ENCODE assay signal across 8 mouse cellular contexts in the genomic region with DNA sequence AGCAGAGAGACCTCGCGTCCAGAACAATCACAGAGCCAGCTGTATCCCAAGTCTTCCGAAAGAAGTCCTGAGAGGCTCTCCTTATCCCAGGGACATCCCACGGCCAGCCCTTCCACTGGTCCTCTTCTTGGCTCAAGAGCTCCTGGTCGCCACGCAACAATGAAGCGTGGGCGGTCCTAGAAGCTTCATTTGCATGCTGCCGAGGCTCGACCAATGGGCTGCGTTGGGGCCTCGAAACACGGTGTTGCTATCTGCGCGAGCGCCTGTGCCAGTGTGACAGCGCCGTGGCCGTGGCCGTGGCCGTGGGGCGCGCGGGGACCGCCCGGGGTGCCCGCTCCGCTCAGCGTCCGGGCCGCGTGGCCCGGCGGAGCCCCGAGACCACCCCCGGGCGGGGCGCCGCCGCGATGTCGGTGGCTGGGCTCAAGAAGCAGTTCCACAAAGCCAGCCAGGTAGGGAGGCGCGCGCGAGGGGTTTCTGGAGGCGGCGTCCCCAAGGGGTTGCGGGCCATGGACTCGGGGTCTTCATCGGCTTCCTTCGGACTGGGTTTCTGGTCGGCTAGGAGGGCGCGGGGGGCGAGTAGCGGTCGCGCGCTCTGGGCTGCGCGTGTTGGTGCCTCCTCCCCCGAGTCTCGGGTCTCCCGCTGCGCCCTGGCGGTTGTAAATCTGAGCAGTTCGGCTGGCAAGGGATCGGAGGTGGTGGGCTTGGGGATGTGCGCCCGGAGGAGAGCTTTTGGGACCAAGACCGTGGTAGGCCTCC. TPM values are rescaled to one million over a fixed set of nuclear protein-coding genes. Genes with fewer than 3 reads are reported as not detected.
DNase-seq lines count a peak whose midpoint lies in the region; ATAC-seq and TF ChIP-seq lines count a peak whose summit lies in the region.

No protein-coding gene starts in this region.

- DNase-seq in urinary bladder, adult 18-20 months (ENCODE audit: low spot score in 2 of 2): peak; percentile 36 to 72
- no peak for DNase-seq in urinary bladder, postnatal 10 days (ENCODE audit: low spot score)
- peak; percentile 93 for DNase-seq in midbrain, embryonic 14.5 days

- WGBS in heart, embryonic 12.5 days: under 1% methylated on average over 72 of the region's 72 CpGs
- WGBS in kidney, embryonic 14.5 days: under 1% methylated on average over 56 of the region's 72 CpGs
- WGBS in limb, embryonic 12.5 days: under 1% methylated on average over 72 of the region's 72 CpGs
- under 1% methylated on average over 72 of the region's 72 CpGs for WGBS in midbrain, embryonic 14.5 days
- WGBS in stomach, embryonic 14.5 days: under 1% methylated on average over 71 of the region's 72 CpGs

- no peak overlapping the region for H3K27ac ChIP-seq in embryonic fibroblast, embryonic 13.5 days (ENCODE audit: insufficient read depth, low read length)
- no peak overlapping the region for H3K27ac ChIP-seq in heart, embryonic 12.5 days (ENCODE audit: poor library complexity, severe bottlenecking)
- no peak overlapping the region for H3K27ac ChIP-seq in kidney, embryonic 14.5 days (ENCODE audit: low read depth, low read length)
- no peak overlapping the region; the same call in 1 of the 2 replicates for H3K27ac ChIP-seq in limb, embryonic 12.5 days
- H3K27ac ChIP-seq in midbrain, embryonic 14.5 days (replicated peaks; ENCODE audit: low read depth, low read length): peak overlapping the region; percentile 80
- H3K27ac ChIP-seq in stomach, embryonic 14.5 days (ENCODE audit: low read length): no peak overlapping the region

- peaks cover 9% of the 10 kb centered on the region; the same call in 1 of the 2 replicates for H3K9me3 ChIP-seq in heart, embryonic 12.5 days (replicated peaks)
- H3K9me3 ChIP-seq in kidney, embryonic 14.5 days (ENCODE audit: control insufficient read depth, low read length): no peaks in the 10 kb centered on the region
- H3K9me3 ChIP-seq in limb, embryonic 12.5 days: no peaks in the 10 kb centered on the region
- H3K9me3 ChIP-seq in midbrain, embryonic 14.5 days (ENCODE audit: control insufficient read depth, low read length): no peaks in the 10 kb centered on the region
- no peaks in the 10 kb centered on the region for H3K9me3 ChIP-seq in stomach, embryonic 14.5 days (ENCODE audit: control insufficient read depth, low read depth, low read length)

- H3K4me1 ChIP-seq in embryonic fibroblast, embryonic 13.5 days (ENCODE audit: control insufficient read depth, insufficient read depth, low read length): no peaks in the 10 kb centered on the region
- H3K4me1 ChIP-seq in heart, embryonic 12.5 days (replicated peaks): peaks cover 12% of the 10 kb centered on the region; the same call in 1 of the 2 replicates
- no peaks in the 10 kb centered on the region; the same call in 1 of the 2 replicates for H3K4me1 ChIP-seq in kidney, embryonic 14.5 days (ENCODE audit: control insufficient read depth, insufficient read depth, low read length)
- peaks cover 21% of the 10 kb centered on the region for H3K4me1 ChIP-seq in limb, embryonic 12.5 days (replicated peaks)
- peaks cover 4% of the 10 kb centered on the region; the same call in 1 of the 2 replicates for H3K4me1 ChIP-seq in midbrain, embryonic 14.5 days (ENCODE audit: control insufficient read depth, insufficient read depth, low read length)
- H3K4me1 ChIP-seq in stomach, embryonic 14.5 days (ENCODE audit: control insufficient read depth, insufficient read depth, low read length): peaks cover 7% of the 10 kb centered on the region

- no peaks in the 10 kb centered on the region for H3K36me3 ChIP-seq in heart, embryonic 12.5 days
- no peaks in the 10 kb centered on the region for H3K36me3 ChIP-seq in kidney, embryonic 14.5 days (ENCODE audit: control insufficient read depth, insufficient read depth, low read length)
- H3K36me3 ChIP-seq in limb, embryonic 12.5 days: no peaks in the 10 kb centered on the region
- no peaks in the 10 kb centered on the region for H3K36me3 ChIP-seq in midbrain, embryonic 14.5 days (ENCODE audit: control insufficient read depth, insufficient read depth, low read length)
- no peaks in the 10 kb centered on the region for H3K36me3 ChIP-seq in stomach, embryonic 14.5 days (ENCODE audit: control insufficient read depth, insufficient read depth, low read length)

- H3K4me3 ChIP-seq in embryonic fibroblast, embryonic 13.5 days (ENCODE audit: insufficient read depth, low read length): peak overlapping the region; percentile 43
- H3K4me3 ChIP-seq in heart, embryonic 12.5 days: peak overlapping the region; percentile 66
- peak overlapping the region; percentile 69 for H3K4me3 ChIP-seq in kidney, embryonic 14.5 days (ENCODE audit: low read length)
- peak overlapping the region; percentile 78 for H3K4me3 ChIP-seq in limb, embryonic 12.5 days (replicated peaks)
- H3K4me3 ChIP-seq in midbrain, embryonic 14.5 days (replicated peaks; ENCODE audit: low read depth, low read length): peak overlapping the region; percentile 76
- peak overlapping the region; percentile 66 for H3K4me3 ChIP-seq in stomach, embryonic 14.5 days (ENCODE audit: low read depth, low read length)

- peak; percentile 93 for ATAC-seq in heart, embryonic 12.5 days (ENCODE audit: insufficient number of reproducible peaks, low FRiP score)
- peak; percentile 96 for ATAC-seq in kidney, embryonic 14.5 days (ENCODE audit: low FRiP score, low TSS enrichment)
- ATAC-seq in limb, embryonic 12.5 days (ENCODE audit: insufficient number of reproducible peaks, insufficient read depth, low FRiP score, low TSS enrichment, low read depth): peak; percentile 94
- peak; percentile 97 for ATAC-seq in midbrain, embryonic 14.5 days (ENCODE audit: low FRiP score, low TSS enrichment)
- peak; percentile 91 for ATAC-seq in stomach, embryonic 14.5 days (ENCODE audit: insufficient number of reproducible peaks, insufficient read depth, low FRiP score, low read depth)

- peaks cover 16% of the 10 kb centered on the region for H3K27me3 ChIP-seq in heart, embryonic 12.5 days (replicated peaks)
- peaks cover 5% of the 10 kb centered on the region; the same call in 1 of the 2 replicates for H3K27me3 ChIP-seq in kidney, embryonic 14.5 days (ENCODE audit: control insufficient read depth, insufficient read depth, low read length)
- H3K27me3 ChIP-seq in limb, embryonic 12.5 days: peaks cover 11% of the 10 kb centered on the region
- 0 out of 2 replicates have a peak, but pooled peaks cover 2% of the 10 kb centered on the region for H3K27me3 ChIP-seq in midbrain, embryonic 14.5 days (ENCODE audit: control insufficient read depth, insufficient read depth, low read length)
- no peaks in the 10 kb centered on the region for H3K27me3 ChIP-seq in stomach, embryonic 14.5 days (ENCODE audit: control insufficient read depth, insufficient read depth, low read length)

- TF ChIP-seq POLR2A in embryonic fibroblast, embryonic 13.5 days (IDR thresholded peaks at IDR 0.05; ENCODE audit: low read depth, low read length): no peak

- no peak for TF ChIP-seq CTCF in embryonic fibroblast, embryonic 13.5 days (IDR thresholded peaks at IDR 0.05; ENCODE audit: borderline replicate concordance, insufficient read depth, low read length)

- H3K9ac ChIP-seq in heart, embryonic 12.5 days: peak overlapping the region; percentile 60
- peak overlapping the region; percentile 52 for H3K9ac ChIP-seq in kidney, embryonic 14.5 days (ENCODE audit: low read depth, low read length)
- H3K9ac ChIP-seq in limb, embryonic 12.5 days (replicated peaks): peak overlapping the region; percentile 65
- H3K9ac ChIP-seq in midbrain, embryonic 14.5 days (replicated peaks; ENCODE audit: low read length): peak overlapping the region; percentile 69
- peak overlapping the region; percentile 40; the same call in 1 of the 2 replicates for H3K9ac ChIP-seq in stomach, embryonic 14.5 days (replicated peaks; ENCODE audit: low read depth, low read length)

- H3K4me2 ChIP-seq in heart, embryonic 12.5 days: peak overlapping the region; percentile 95
- H3K4me2 ChIP-seq in kidney, embryonic 14.5 days (replicated peaks; ENCODE audit: low read depth, low read length): peak overlapping the region; percentile 95
- peak overlapping the region; percentile 95 for H3K4me2 ChIP-seq in limb, embryonic 12.5 days
- H3K4me2 ChIP-seq in midbrain, embryonic 14.5 days (ENCODE audit: low read length): peak overlapping the region; percentile 73
- peak overlapping the region; percentile 97 for H3K4me2 ChIP-seq in stomach, embryonic 14.5 days (replicated peaks; ENCODE audit: low read depth, low read length)

RNA-seq across cellular contexts. Expression of gene Sh3gl3, which starts 1.1 kb away (rescaled TPM):
- 1.7 and 1.9 TPM in 2 replicates for polyA plus RNA-seq in embryonic fibroblast, embryonic 13.5 days (2011; ENCODE audit: insufficient read length, low read depth, missing spikeins)
- polyA plus RNA-seq in heart, embryonic 12.5 days (2016; fragmentation: Nextera tagmentation; extraction: Ambion mirVana): 5.4 and 6.4 TPM in 2 replicates
- 13.2 and 14.0 TPM in 2 replicates for polyA plus RNA-seq in kidney, embryonic 14.5 days (2014; fragmentation: Nextera tagmentation; extraction: Ambion mirVana)
- 25.7 and 26.1 TPM in 2 replicates for polyA plus RNA-seq in limb, embryonic 12.5 days (2016; fragmentation: Nextera tagmentation; extraction: Ambion mirVana)
- 76.5 and 82.4 TPM in 2 replicates for polyA plus RNA-seq in midbrain, embryonic 14.5 days (2014; fragmentation: Nextera tagmentation; extraction: Ambion mirVana)
- 14.6 and 15.9 TPM in 2 replicates for polyA plus RNA-seq in stomach, embryonic 14.5 days (2014; fragmentation: Nextera tagmentation; extraction: Ambion mirVana)
